Mouse (Mus musculus): ENCODE results near the gene Katna1.
"Not testable (repeated sequence)": the region's sequence is repeated elsewhere in the genome, so short reads cannot be mapped to it uniquely, and the experiment has no call there.

The Katna1 gene

GRCm38 (mm10) chr10:7725751-7726500, at the start of gene Katna1:
TSS of gene Katna1 (plus strand) at chr10:7726000.
- peak; percentile 97 for DNase-seq

DNA sequence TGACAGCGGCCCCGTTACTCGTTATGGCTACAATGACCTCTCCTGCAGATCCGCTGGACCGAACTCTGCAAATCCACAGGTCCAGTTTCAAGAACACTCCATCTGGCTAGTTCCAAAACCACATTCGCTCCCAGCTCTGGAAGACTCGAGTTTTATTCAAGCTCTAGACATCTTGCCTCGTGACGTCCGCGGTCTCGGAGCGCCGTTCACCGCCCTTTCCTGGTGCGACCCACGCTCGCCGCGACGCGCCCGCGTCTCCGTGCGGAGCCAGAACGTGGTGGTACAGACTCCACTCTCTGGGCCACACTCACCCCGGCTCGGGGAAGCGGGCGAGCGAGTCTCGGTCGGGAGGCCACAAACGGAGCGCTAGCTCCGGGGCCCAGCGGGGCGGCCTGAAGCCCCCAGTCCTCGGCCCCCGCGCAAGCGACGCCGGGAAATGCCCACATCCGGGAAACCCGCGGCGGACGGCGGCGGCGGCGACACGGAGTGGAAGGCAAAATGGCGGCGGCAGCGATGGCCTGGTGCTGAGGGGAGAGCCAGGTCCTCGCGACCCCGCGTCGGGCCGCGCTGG, 45.0 kb upstream of the Katna1 start, which contains the start of the genes Pcmt1 and Lats1:
Pcmt1 (minus strand) TSS at position 406 of the 571 bp plus-strand sequence.
Lats1 (plus strand) TSS at position 484 of the 571 bp plus-strand sequence.
- DNase-seq: peak; percentile 87 to 93

DNA sequence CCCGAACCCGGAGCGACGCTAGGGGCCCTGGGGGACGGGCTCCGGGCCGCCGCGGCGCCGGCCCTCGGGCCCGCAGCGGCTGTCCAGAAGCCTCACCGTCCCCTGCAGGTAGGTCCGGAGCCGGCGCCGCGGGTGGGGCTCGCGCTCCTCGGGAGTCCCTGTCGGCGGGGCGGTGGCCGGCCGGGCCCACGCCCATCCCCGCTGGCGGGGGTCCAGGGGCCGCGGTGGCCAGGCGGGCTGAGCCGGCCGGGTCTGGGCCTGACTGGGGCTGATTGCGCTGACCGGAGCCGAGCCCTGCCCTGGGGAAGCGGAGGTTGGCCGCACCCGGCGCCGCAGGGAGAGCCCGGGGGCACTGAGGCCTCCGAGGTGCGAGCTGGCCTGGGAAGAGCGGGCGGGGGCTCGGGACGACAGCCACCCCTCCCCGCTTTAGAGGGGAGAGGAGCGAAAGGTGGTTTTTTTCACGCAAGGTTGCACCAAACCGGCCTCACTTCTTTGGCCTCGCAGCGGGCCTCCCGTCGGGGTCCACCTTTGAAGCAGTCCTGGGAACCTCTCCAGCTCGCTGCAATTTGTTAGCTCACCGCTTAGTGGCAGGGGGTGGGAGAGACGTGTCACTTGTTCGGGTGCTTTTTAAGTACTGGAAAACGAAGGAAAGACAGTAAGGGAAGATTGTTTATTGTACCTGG, 44.3 kb upstream of the Katna1 start:
- peak; percentile 69 to 89 for DNase-seq

DNA sequence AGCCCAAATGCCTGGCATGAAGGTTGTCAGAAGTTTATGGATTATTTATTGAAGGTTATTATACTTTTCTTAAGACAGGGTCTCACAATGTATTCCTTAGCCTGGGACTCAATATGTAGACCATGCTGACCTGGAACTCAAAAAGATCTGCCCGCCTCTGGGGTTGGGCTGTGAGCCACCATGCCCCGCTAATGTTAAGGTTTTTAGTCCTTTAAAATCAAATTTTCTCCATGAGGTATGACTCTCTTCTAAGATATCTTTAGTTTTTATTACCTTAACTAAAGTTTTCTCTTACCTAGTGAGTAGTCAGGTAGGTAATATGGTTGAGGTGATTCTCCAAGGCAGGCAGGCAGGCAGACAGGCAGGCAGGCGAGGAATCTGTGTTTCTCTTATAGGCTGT, 43.6 kb upstream of the Katna1 start:
- no peak for DNase-seq

DNA sequence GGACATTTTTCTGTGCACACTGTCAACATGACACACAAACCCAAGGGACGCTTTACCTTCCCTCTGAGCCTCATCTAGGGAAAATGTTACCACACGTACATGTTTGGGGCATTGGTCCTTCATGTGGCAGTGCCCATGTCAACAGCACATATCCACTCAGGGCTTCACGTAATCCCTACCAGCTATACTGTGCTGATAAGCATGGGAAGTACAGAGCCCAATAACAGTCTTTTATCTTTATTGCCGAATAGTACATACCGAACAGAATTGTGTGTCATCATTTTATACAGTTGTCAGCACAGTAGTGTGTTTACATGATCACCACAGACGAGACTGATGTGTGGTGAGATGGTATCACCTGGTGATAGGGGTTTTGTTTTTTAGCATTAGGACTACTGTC, 38.9 kb upstream of the Katna1 start:
- no peak for DNase-seq

DNA sequence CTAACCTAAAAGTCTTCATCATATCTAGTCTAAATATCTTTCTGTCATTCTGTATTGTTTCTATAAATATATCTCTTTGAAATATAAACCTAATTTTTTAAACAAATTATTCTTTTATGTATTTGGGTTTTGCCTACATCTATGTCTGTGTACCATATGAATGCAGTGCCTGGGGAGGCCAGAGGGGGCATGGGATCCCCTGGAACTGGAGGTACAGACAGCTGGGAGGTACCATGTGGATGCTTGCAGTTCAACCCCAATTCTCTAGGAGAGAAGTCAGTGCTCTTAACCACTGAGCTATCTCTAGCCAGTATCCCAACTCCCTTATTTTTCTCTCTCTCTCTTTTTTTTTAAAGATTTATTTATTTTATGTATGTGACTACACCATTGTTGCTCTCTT, 30.5 kb upstream of the Katna1 start:
- no peak for DNase-seq

GRCm38 (mm10) chr10:7700120-7700519, 25.7 kb upstream of the Katna1 start:
- DNase-seq: no peak

- DNase-seq: no peak
Observed at GRCm38 (mm10) chr10:7702586-7702985, 23.2 kb upstream of the Katna1 start.

- DNase-seq: no peak
Observed at GRCm38 (mm10) chr10:7710121-7710520, 15.7 kb upstream of the Katna1 start.

- DNase-seq: no peak
Observed at GRCm38 (mm10) chr10:7712506-7712905, 13.3 kb upstream of the Katna1 start.

DNA sequence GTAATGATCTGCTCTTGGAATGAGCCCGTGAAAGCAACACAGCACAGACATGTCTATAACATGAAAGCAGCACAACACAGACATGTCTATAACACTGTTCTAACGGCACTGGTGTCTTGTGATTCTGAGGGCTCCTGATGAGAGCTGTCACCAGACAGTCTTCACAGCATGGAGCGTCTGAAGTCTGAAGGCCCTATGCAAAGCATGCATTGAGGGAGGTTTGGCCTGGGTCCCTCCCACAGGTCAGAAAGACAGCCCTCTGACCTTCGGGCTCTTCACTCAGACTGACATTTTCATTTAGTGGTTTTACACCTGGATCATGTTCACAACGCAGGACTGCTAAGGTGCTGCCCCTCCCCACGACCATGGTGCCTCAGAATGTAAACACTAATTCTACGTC, 10.7 kb upstream of the Katna1 start:
- DNase-seq: no peak

GRCm38 (mm10) chr10:7726501-7726812, 657 bp downstream of the Katna1 start:
- DNase-seq: no peak

DNA sequence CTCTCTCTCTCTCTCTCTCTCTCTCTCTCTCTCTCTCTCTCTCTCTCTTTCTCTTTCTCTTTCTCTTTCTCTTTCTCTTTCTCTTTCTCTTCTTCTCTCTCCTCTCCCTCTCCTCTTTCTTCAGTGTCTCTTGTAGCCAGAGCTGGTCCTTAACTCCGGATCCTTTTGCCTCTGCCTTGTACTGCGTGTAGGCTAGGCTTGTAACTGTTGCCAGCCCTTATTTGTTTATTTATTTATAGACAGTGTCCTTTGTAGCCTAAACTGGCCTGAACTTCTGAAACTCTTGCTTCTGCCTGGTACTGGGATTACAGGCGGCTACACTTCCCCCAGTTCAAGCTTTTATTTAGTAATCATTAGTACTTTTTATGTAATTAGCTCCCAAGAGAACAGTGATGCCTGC, 1.2 kb downstream of the Katna1 start:
- DNase-seq: no peak

- DNase-seq: no peak
Observed at GRCm38 (mm10) chr10:7731582-7731981, 5.8 kb downstream of the Katna1 start.

DNA sequence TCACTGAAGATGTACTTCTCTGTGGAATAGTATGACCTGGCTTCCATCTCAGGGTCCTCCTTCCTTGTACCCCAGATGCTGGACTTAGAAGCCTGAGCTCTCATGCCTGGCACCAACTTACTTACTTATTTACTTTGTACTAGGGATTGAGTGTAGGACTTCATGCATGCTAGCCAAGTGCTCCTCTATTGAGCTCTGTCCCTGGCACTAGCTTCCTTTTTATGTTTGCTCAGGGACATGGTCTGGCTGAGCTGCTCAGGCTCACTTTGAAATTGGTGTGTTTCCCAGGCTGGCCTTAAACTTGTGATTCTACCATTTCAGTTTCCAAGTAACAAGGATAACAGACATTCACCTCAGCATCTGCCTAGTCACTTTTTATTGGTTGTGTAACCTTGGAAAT, 11.3 kb downstream of the Katna1 start:
- DNase-seq: no peak

GRCm38 (mm10) chr10:7737914-7738313, 12.1 kb downstream of the Katna1 start:
- DNase-seq: no peak

GRCm38 (mm10) chr10:7745528-7745927, 19.7 kb downstream of the Katna1 start:
- not testable (repeated sequence) for DNase-seq

GRCm38 (mm10) chr10:7748752-7749151, 23.0 kb downstream of the Katna1 start:
- DNase-seq: no peak

- DNase-seq: no peak
Observed at GRCm38 (mm10) chr10:7757544-7757943, 31.7 kb downstream of the Katna1 start.

GRCm38 (mm10) chr10:7772346-7772745, 46.5 kb downstream of the Katna1 start:
- DNase-seq: no peak

- DNase-seq: no peak
Observed at GRCm38 (mm10) chr10:7772769-7773168, 47.0 kb downstream of the Katna1 start.

DNA sequence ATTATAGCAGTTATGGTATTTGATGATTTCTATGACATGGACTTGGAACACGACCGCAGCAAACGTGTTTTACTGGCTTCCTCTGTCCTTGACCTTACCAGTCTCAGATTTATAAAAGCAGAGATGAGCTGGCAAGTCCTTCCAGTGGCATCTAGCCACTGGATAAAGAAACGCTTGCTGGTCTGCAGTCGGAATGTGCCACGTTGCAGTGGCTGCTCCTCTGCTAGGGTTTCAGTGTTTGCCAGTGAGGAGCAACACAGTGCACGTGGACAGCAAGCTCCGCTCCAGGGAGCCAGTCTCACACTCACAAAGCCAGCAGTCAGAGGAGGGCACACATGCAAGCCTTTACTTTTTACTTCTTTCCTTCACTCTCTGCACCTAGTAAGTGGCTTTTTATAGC, 49.6 kb downstream of the Katna1 start:
- DNase-seq: no peak

- peak in 1 of 2 experiments; percentile 6 for DNase-seq
Observed at GRCm38 (mm10) chr10:7778361-7778760, 52.6 kb downstream of the Katna1 start.

DNA sequence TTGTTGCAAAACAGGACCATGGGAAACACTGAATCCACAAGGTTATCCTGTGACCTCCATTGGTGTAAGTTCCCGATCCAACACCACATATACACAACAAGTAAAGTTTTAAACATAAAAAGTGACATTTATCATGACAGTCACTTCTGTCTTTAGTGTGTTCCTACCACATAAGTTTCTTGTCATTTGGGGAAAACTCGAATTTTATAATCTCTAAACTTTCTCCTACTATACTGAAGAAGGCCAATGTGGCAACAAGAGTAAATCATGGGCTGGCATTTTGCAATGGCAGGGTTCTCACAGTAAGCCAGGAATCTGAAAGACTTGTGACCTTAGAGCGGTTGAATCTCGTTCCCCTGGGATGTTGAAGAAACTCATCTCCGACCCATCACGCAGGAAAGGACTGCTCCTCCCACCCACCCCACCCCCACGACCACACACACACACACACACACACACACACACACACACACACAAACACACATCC, 54.0 kb downstream of the Katna1 start:
- no peak for DNase-seq
